Mouse (Mus musculus): ENCODE data around the gene Yae1d1. TPM values are rescaled to one million over a fixed set of nuclear protein-coding genes. Genes with fewer than 3 reads are reported as not detected.

Yae1d1 gene
- polyA plus RNA-seq, 1 experiment = 9.7 TPM

DNA sequence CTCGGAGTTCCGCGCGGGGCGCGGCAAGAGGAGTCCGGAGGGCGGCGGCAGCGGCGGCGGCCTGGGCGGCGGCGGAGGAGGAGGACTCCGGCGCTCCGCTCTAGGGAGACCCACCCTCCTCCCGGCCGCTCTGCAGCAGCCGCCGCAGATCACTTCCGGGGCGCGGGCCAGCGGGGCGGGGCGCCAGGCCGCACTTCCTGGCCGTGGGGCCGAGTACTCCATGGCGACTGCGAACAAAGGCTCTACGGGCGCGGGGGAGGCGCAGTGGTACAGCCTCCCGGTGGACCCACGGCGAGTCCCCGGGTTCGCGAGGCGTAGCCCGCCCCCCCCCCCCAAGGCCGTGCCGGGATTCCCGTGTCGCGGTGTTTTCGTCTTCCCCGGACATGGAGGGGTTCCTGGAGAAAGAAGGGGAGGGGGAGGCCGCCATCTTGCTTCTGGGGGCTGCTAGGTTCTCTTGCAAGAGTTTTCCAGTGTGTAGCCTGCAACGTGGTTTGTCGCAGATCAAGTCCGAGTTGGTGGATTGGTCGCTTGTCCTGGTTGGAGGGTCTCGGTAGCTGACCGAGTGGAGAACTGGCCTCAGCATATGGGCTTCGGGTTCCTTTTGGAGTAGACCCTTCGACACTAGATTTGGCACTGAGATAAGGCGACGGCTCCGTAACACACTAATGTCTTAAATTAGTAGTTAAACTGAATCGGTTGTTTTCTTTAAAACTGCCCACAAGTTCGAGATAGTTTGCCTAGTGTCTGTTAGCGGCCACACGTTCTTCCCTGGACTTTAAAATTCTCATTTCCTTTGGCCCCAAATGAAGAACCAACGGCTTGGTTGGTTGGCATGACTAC lies 48.9 kb downstream of the Yae1d1 start, which contains the start of gene Rala:
Rala (minus strand) TSS at position 162 of the 840 bp plus-strand sequence.
- TF ChIP-seq GATA1 (IDR thresholded peaks at IDR 0.05; ENCODE audit: low read length) = peak; percentile 78

DNA sequence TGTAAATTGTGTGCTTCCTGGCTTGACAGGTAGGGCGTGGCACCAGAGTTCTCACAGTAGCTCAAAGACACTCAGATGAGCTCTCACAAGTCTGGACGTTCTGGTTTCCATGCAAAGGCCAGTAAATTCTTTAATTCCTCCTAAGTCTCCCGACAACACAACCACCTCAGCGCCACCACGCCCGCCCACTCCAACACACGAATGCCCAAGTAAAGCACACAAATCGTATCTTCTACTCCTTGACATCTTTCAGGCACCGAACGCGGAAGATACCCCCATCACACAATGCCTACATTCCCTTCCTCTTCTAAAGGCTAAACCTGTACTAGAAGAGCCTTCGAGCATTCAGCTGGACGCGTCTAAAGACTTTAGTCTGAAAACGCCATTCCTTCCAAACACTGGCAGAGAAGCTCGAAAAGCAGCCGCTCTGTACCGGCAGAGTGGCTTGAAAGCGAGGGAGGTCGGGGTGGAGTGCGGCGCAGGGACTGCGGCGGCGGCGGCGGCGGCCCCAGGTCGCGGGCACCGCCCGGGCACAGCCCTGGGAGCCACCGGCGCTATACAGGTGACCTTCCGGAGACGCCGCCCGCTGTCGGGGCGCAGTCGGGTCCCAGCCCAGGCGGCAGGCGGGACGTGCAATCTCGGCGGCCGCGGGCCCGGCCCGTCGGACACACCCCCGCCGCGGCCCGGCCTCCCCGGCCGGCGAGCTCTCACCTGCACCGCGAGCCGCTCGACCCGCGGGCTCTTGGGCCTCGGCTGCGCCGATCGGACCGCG lies 49.7 kb downstream of the Yae1d1 start:
- TF ChIP-seq GATA1 (IDR thresholded peaks at IDR 0.05; ENCODE audit: low read length) = no peak

- TF ChIP-seq GATA1 (IDR thresholded peaks at IDR 0.05; ENCODE audit: low read length) = no peak
These were observed 50.8 kb downstream of the Yae1d1 start for GRCm38 (mm10) chr13:17942338-17942737.

Other genes with a start within 250 kb of the Yae1d1 start
- 215 and 272 TPM in 2 replicates for gene Cdk13, start 188.3 kb downstream of the Yae1d1 start, polyA plus RNA-seq (2012)
- gene Rala, start 49.1 kb downstream of the Yae1d1 start, polyA plus RNA-seq (2012) = 6.5 and 10.2 TPM in 2 replicates

All from G1E-ER4 (cell line).